ENCODE assay signal across 7 mouse cellular contexts in genomic region chr1:173350372-173350957, GRCm38 (mm10). TPM values are rescaled to one million over a fixed set of nuclear protein-coding genes. Genes with fewer than 3 reads are reported as not detected.
DNase-seq lines count a peak whose midpoint lies in the region; ATAC-seq and TF ChIP-seq lines count a peak whose summit lies in the region.

Gene Aim2 (plus strand): TSS chr1:173350879.

- dilution Hi-C loops in CH12.LX (cut with MboI; ENCODE audit: extremely low pct_ligation_motif_present, extremely low pct_unique_long_range_greater_than_20kb, low sequenced_read_pairs): no loop called here

- H3K27ac ChIP-seq in CH12.LX (ENCODE audit: insufficient read depth, low read depth): no peak within 1 kb of the TSS
- H3K27ac ChIP-seq in hindbrain, embryonic 10.5 days: peak within 1 kb of the TSS; percentile 87

- peaks cover 4 to 12% of the 10 kb centered on the region in 2 experiments for H3K4me1 ChIP-seq in CH12.LX (ENCODE audit: control insufficient read depth in 1 of 2, insufficient read depth in 2 of 2)
- H3K4me1 ChIP-seq in hindbrain, embryonic 10.5 days (replicated peaks): peaks cover 33% of the 10 kb centered on the region

- no peak for DNase-seq in CH12.LX (ENCODE audit: extremely low read depth)
- peak; percentile 9 for DNase-seq in ES-CJ7 (ENCODE audit: low read depth, low spot score)
- no peak for DNase-seq in hindbrain, embryonic 10.5 days (ENCODE audit: low spot score)
- no peak for DNase-seq in urinary bladder, postnatal 10 days (ENCODE audit: low spot score)
- no peak for DNase-seq in urinary bladder, postnatal 14 days (ENCODE audit: low spot score)
- no peak for DNase-seq in ovary, adult 18-20 months (ENCODE audit: low spot score)

- WGBS in hindbrain, embryonic 10.5 days: 12% methylated on average over 10 of the region's 10 CpGs

- no peak for TF ChIP-seq POLR2A in CH12.LX (IDR thresholded peaks at IDR 0.05; ENCODE audit: low read depth, low read length)

- H3K4me3 ChIP-seq in CH12.LX (replicated peaks in 1 of 3; ENCODE audit: low read depth in 2 of 3, low read length in 2 of 3, poor library complexity in 1 of 3): no peak within 1 kb of the TSS
- peak within 1 kb of the TSS; percentile 57 for H3K4me3 ChIP-seq in hindbrain, embryonic 10.5 days

- no peak for ATAC-seq in megakaryocyte, adult 5-6 weeks (ENCODE audit: poor library complexity, severe bottlenecking)

- TF ChIP-seq EP300 in CH12.LX (IDR thresholded peaks at IDR 0.05; ENCODE audit: low read length): no peak

- H3K79me2 ChIP-seq in CH12.LX (replicated peaks; ENCODE audit: control insufficient read depth, extremely low read depth, insufficient read depth, poor library complexity, severe bottlenecking): no peaks in the 10 kb centered on the region

- H3K9ac ChIP-seq in CH12.LX (ENCODE audit: insufficient read depth, low read depth): no peak within 1 kb of the TSS

- H3K36me3 ChIP-seq in CH12.LX (replicated peaks in 1 of 2; ENCODE audit: control insufficient read depth in 1 of 2, insufficient read depth in 1 of 2, low read length in 1 of 2): no peaks in the 10 kb centered on the region
- H3K36me3 ChIP-seq in hindbrain, embryonic 10.5 days: peaks cover 6% of the 10 kb centered on the region

- H3K9me3 ChIP-seq in CH12.LX (replicated peaks; ENCODE audit: low read length): no peaks in the 10 kb centered on the region
- no peaks in the 10 kb centered on the region for H3K9me3 ChIP-seq in hindbrain, embryonic 10.5 days

- no peak for TF ChIP-seq CTCF in CH12.LX (conservative IDR thresholded peaks at IDR 0.05 in 1 of 2, IDR thresholded peaks at IDR 0.05 in 1 of 2; ENCODE audit: low read depth in 2 of 2, low read length in 2 of 2)

- in situ Hi-C loops in CH12.LX (cut with MboI; ENCODE audit: low pct_ligation_motif_present, low pct_unique_long_range_greater_than_20kb, low sequenced_read_pairs): no loop called here

- no peak for TF ChIP-seq RAD21 in CH12.LX (IDR thresholded peaks at IDR 0.05; ENCODE audit: low read depth, low read length)

- H3K4me2 ChIP-seq in CH12.LX (ENCODE audit: insufficient read depth, low read depth, poor library complexity, severe bottlenecking): peak within 1 kb of the TSS; percentile 97

- H3K27me3 ChIP-seq in CH12.LX (replicated peaks): no peaks in the 10 kb centered on the region
- H3K27me3 ChIP-seq in hindbrain, embryonic 10.5 days (ENCODE audit: insufficient read depth, poor library complexity, severe bottlenecking): no peaks in the 10 kb centered on the region

TF ChIP-seq in CH12.LX, 34 proteins besides CTCF, POLR2A, EP300 and RAD21:
- TF ChIP-seq PAX5 (IDR thresholded peaks at IDR 0.05; ENCODE audit: low read length) (no peak), TBP (conservative IDR thresholded peaks at IDR 0.05; ENCODE audit: low read depth, low read length) (no peak), MAFK (IDR thresholded peaks at IDR 0.05; ENCODE audit: insufficient replicate concordance, low read length) (no peak), JUND (conservative IDR thresholded peaks at IDR 0.05; ENCODE audit: low read depth, low read length) (no peak), ELF1 (IDR thresholded peaks at IDR 0.05; ENCODE audit: low read depth, low read length) (no peak), USF2 (conservative IDR thresholded peaks at IDR 0.05; ENCODE audit: low read depth, low read length) (no peak), JUN (IDR thresholded peaks at IDR 0.05; ENCODE audit: insufficient read depth, low read depth, low read length) (no peak), MAZ (IDR thresholded peaks at IDR 0.05; ENCODE audit: low read depth, low read length) (no peak), POLR2AphosphoS2 (IDR thresholded peaks at IDR 0.05; ENCODE audit: low read depth, low read length) (no peak), ZMIZ1 (IDR thresholded peaks at IDR 0.05; ENCODE audit: low read depth, low read length) (no peak), MXI1 (IDR thresholded peaks at IDR 0.05; ENCODE audit: low read depth, low read length) (no peak), KAT2A (IDR thresholded peaks at IDR 0.05; ENCODE audit: insufficient replicate concordance, low read length) (no peak), SMC3 (IDR thresholded peaks at IDR 0.05; ENCODE audit: low read depth, low read length) (no peak)
TF ChIP-seq in CH12.LX: peak in this region for 0.

RNA-seq across cellular contexts. Expression of gene Aim2, which starts in this region (rescaled TPM):
- 59.7 and 59.8 TPM in 2 replicates for total RNA-seq in CH12.LX (2012; rRNA removed)
- 117 and 130 TPM in 2 replicates for total RNA-seq in CH12.LX (2014; rRNA removed)
- polyA plus RNA-seq in CH12.LX (2012; ENCODE audit: insufficient read length, low read depth): 83.7 and 87.0 TPM in 2 replicates
- polyA plus RNA-seq in hindbrain, embryonic 10.5 days (2016; fragmentation: Nextera tagmentation; extraction: Ambion mirVana): 3.9 and 4.8 TPM in 2 replicates
- total RNA-seq in megakaryocyte, adult 5-6 weeks (2015): 56.4 and 68.1 TPM in 2 replicates
- total RNA-seq in megakaryocyte, adult 5-6 weeks (2017): 91.8 and 109 TPM in 2 replicates

Comparison
In these comparisons a context has a peak if more than half of its experiments do, and no peak if none do; other contexts are left out.
1. RNA of gene Aim2 (polyA plus RNA-seq): 83.7 to 87.0 TPM in CH12.LX; 3.9 to 4.8 TPM in hindbrain, embryonic 10.5 days; every median in the first group is over 10 times any median in the second.